Mouse (Mus musculus) right cerebral cortex, postnatal 14 days (tissue): ENCODE results near the gene Rtl6.

ENCODE experiments used
- DNase-seq: peaks from one replicate; pipeline ENCODE4 v3.0.0; 2022

Rtl6 gene

DNA sequence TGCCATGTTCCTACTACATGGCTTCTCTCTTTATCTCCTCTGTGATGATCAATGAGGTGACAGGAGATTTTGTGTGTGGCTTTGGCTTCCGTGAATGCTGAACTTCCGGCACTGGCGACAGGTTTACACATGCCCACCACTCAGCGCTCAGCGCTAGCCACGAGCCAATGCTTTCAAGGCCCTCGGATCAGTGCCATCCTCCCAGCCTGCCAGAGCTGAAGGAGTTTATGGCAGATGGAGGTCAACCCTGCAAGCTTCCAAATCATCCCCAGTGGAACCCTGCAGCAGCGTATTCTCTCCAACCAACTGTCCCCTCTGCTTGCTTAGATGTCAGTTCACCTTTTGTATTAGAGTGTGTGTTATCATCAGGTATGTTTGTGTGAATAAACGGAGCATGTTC is 21.0 kb downstream of the Rtl6 start:
- DNase-seq = no peak

- DNase-seq = no peak
Measured at GRCm38 (mm10) chr15:84535953-84536352, 21.7 kb downstream of the Rtl6 start.

GRCm38 (mm10) chr15:84532211-84532610 is 25.4 kb downstream of the Rtl6 start:
- DNase-seq = no peak

- no peak for DNase-seq
Measured at GRCm38 (mm10) chr15:84531535-84531934, 26.1 kb downstream of the Rtl6 start.

DNA sequence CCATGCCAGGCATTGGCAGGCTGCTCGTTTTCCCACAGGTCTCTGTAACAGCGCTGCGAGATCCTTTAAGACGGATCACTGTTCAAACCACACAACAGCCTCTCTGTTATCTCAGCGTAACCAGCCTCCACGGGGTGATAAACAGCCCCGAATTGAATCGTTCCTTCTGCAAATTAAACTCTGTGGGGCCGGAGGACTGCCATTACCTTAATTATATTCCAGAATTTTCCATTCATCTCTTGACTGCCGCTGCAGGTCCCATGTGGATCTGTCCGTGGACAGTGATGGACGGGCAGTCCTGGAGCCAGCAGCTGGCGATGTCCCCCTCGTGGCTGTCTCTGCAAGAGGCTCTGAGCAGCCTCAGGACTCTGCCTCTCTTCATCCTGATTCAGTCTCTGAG is 30.7 kb downstream of the Rtl6 start:
- no peak for DNase-seq

- no peak for DNase-seq
Measured at GRCm38 (mm10) chr15:84525222-84525883, 32.3 kb downstream of the Rtl6 start.

GRCm38 (mm10) chr15:84522953-84523689 is 34.5 kb downstream of the Rtl6 start:
- no peak for DNase-seq

- DNase-seq = no peak
Measured at GRCm38 (mm10) chr15:84521486-84521885, 36.1 kb downstream of the Rtl6 start.

- no peak for DNase-seq
Measured at GRCm38 (mm10) chr15:84518540-84518939, 39.1 kb downstream of the Rtl6 start.

- no peak for DNase-seq
Measured at GRCm38 (mm10) chr15:84512626-84513296, 44.9 kb downstream of the Rtl6 start.

DNA sequence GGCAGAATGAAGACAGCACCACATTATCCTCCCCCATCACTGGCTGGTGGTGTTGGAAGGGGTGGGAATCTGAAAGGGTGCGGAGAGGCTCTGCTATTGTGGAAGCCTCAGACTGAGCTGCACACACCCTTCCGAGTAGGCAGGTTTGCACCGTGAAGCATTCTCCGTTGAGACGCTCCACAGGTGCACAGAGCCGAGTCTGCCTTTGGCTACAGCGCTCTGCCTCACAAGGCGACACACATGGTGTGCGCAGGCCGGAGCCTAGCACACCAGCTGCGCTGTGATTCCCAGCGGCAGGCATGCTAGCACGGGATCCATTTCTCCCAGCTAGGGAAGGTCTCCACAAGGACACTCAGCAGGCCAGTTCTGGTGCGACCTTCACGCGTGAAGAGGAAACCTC is 47.6 kb downstream of the Rtl6 start:
- peak; percentile 56 for DNase-seq

DNA sequence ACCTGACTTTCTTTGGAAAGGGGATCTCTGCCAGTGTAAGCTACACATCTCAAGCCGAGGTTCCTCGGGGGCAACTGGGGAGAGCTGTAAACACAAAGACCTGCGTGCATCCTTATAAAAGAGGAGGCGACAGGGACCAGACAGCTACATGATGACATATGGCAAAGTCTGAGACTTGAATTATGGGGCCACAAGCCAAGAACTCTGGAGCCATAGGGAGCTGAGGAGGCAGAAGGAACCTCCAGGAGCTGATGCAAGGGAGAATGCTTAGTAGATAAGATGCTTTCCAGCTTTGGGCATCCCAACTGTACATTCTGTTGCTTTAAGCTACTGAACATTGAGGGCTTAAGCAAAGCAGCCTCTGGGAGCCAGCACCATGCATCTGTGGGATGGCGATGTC is 48.5 kb downstream of the Rtl6 start:
- DNase-seq = no peak

GRCm38 (mm10) chr15:84506026-84506425 is 51.6 kb downstream of the Rtl6 start:
- peak; percentile 57 for DNase-seq

DNA sequence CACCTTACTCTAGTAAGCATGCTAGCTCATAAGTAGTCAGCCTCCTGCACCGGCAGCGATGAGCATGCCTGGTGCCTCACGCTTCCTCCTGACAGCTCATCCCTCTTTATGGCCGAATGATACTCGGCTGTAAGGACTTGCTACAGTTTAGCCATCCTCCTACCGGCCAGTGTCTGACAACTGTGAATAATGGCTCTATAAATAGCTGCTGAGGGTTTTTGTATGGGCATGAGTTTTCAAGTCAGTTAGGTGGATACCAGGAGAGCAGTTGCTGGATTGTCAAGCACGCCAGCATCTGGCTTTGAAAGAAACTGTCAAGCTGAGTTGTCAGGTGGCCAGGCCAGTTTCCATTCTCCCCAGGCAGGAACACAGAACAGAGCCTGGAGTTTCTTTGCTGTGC is 52.7 kb downstream of the Rtl6 start:
- no peak for DNase-seq
